Mouse (Mus musculus) hindbrain, postnatal 0 days (tissue): Measurements from ENCODE around the gene Akain1. TPM values are rescaled to one million over a fixed set of nuclear protein-coding genes. Genes with fewer than 3 reads are reported as not detected.

Source experiments
- ATAC-seq: fragments of 200-750 bp; cut with Nextera tagmentation; 2 replicates; pipeline ENCODE4 v1.8.0; 2017; ENCODE audit warnings: mild to moderate bottlenecking, moderate TSS enrichment, moderate library complexity
- DNase-seq: peaks from one replicate; pipeline ENCODE4 v3.0.0-alpha.2; 2015; ENCODE audit warnings: low spot score
- H3K27ac ChIP-seq: fragments of 300-500 bp; sonication (generic); 2 replicates; pipeline ENCODE4 v1.5.1; 2014; ENCODE audit warnings: mild to moderate bottlenecking
- H3K27me3 ChIP-seq: fragments of 300-500 bp; sonication (generic); 2 replicates; pipeline ENCODE4 v1.6.1; 2014; ENCODE audit warnings: low read length, mixed read lengths; ENCODE audit not compliant: insufficient read depth
- H3K36me3 ChIP-seq: fragments of 300-500 bp; sonication (generic); 2 replicates; pipeline ENCODE4 v1.6.1; 2014; ENCODE audit warnings: low read length, mixed read lengths; ENCODE audit not compliant: insufficient read depth
- H3K4me1 ChIP-seq: fragments of 300-500 bp; sonication (generic); 2 replicates; pipeline ENCODE4 v1.6.1; 2014; ENCODE audit warnings: antibody characterized with exemption, low read length, mixed read lengths; ENCODE audit not compliant: insufficient read depth
- H3K4me2 ChIP-seq: fragments of 300-500 bp; sonication (generic); 2 replicates; pipeline ENCODE4 v1.6.1; 2014; ENCODE audit warnings: low read depth, mild to moderate bottlenecking, low read length, moderate library complexity, mixed read lengths
- H3K4me3 ChIP-seq: fragments of 300-500 bp; sonication (generic); 2 replicates; pipeline ENCODE4 v1.5.1; 2014; ENCODE audit warnings: low read length
- H3K9ac ChIP-seq: fragments of 300-500 bp; sonication (generic); replicated peaks from 2 replicates; pipeline ENCODE4 v1.6.1; 2014; ENCODE audit warnings: mild to moderate bottlenecking, low read length, moderate library complexity, mixed read lengths
- H3K9me3 ChIP-seq: fragments of 300-500 bp; sonication (generic); 2 replicates; pipeline ENCODE4 v1.6.1; 2016; ENCODE audit warnings: low read length, mixed read lengths
- CTCF ChIP-seq: IDR thresholded peaks from 2 replicates; pipeline ENCODE4 v1.5.1; 2016; ENCODE audit warnings: antibody characterized with exemption, control low read depth, low read depth
- WGBS: fragments of 180-500 bp; shearing (Covaris S2); extraction: QIAGEN DNeasy Blood & Tissue Kit; methylation state at CpG from one replicate; pipeline ENCODE4 v1.1.7; 2014; 5-methylcytosine and 5-hydroxymethylcytosine counted together
- polyA plus RNA-seq: library from polyadenylated mRNA; unstranded; fragments of >200 nt; fragmentation: Nextera tagmentation; extraction: Ambion mirVana; gene quantifications from 2 replicates; pipeline ENCODE4 v1.2.1, GENCODE M21; 2015
- total RNA-seq: library from RNA; depleted of rRNA; stranded (reverse); fragments of >200 nt; gene quantifications from 2 replicates; pipeline ENCODE4 v1.2.3, GENCODE M21; 2014

Gene Akain1
- total and polyA plus RNA-seq, 2 experiments from 2014 or later: 2.3 TPM

DNA sequence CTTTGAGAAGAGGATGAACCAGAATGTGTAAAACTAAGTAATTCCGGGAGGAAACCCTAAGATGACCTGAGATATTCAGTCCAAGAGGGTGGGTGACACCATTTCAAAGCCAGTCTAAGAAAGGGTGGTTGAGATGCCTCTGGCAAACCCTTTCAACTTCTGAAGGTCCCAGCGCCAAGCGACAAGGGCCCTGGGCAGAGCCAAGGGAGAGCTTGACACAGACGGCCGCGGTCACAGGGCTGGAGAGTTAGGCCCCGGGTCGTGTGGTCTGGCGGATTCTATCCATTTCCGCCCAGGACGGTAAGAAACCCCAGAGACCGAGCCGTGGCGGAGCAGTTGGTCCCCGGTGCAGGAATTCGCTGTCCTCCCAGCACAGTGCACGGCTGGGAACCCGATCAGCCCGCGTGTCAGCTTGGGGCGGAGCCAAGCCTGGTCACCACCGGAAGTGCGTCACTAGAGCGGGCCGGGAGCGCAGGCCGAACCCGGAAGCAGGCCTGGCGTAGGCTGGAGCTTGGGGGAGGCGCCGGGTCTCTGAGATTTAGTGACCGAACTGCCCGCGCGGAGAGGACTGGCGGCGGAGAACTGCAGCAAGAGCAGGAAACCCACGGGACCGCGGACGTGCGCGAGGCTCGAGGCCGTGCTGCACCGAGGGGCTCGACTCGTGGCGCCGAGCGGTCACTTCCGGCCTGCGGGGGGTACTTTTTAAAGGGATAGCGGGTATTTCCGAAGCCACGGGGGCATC, 22.0 kb upstream of the Akain1 start:
- no peak for TF ChIP-seq CTCF
- DNase-seq: peak; percentile 97
- peak overlapping the region; percentile 84 for H3K9ac ChIP-seq
- WGBS: under 1% methylated on average over 56 of the region's 56 CpGs
- ATAC-seq: peak; percentile 100
- no peaks in the 10 kb centered on the region for H3K9me3 ChIP-seq
- no peaks in the 10 kb centered on the region for H3K4me1 ChIP-seq
- H3K4me3 ChIP-seq: peak overlapping the region; percentile 88
- H3K4me2 ChIP-seq: peak overlapping the region; percentile 92
- peak overlapping the region; percentile 99 for H3K27ac ChIP-seq
- H3K27me3 ChIP-seq: no peaks in the 10 kb centered on the region
- no peaks in the 10 kb centered on the region for H3K36me3 ChIP-seq

DNA sequence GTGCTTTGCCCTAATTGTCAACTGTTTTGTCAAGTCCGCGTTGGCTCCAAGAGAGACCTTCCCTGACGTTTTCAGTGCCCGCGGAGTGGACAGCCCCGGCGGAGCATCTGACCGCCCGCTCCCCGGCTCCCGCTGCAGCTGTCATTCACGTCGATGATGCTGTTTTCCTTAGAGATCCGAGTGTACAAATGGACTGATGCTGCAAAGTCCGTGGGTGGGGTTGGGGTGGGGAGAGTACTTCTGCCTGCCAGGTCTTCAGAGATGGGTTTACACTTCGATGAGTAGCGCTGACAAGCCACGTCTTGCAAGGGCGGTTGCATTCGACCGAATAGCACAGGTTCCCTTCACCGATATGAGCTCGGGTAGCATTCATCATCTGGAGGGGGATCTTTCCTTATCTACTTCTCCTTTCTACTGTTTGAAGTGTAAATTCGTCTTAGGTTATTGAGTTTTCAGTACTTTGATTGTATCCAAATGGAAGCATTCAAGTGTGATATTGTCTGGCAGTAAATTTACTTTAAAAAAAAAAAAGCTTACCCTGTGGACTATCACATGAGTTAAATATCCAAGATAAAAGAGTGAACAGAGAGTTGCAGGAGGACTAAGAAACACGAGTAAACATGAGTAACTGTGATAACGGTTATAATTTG, 21.3 kb upstream of the Akain1 start:
- TF ChIP-seq CTCF: no peak
- Histone ChIP-seq H3K9ac (peak overlapping the region; percentile 84), H3K27me3 (no peaks in the 10 kb centered on the region), H3K4me2 (peak overlapping the region; percentile 92), H3K36me3 (no peaks in the 10 kb centered on the region), H3K4me1 (no peaks in the 10 kb centered on the region), H3K9me3 (no peaks in the 10 kb centered on the region), H3K4me3 (peak overlapping the region; percentile 88), H3K27ac (peak overlapping the region; percentile 99)
- DNase-seq (no peak), ATAC-seq (peak; percentile 50)
- 4% methylated on average over 26 of the region's 26 CpGs for WGBS

DNA sequence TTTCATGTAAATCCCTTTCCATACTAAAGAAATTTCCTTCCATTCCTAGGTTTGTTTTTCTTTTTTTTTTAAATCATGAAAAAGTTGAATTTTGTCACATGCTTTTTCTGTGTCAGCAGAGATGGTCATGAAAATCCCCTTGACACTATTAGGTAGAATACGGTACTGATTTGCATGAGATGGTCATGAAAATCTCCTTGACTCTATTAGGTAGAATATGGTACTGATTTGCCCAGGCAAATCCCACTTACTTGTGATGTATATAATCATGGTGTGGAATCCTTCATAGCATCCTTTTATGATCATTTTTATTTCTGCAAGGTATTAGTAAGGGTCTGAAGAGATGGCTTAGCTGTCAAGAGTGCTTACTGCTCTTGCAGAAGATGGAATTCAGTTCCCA, 17.5 kb upstream of the Akain1 start:
- H3K4me3 ChIP-seq: no peak overlapping the region
- no peaks in the 10 kb centered on the region for H3K27me3 ChIP-seq
- DNase-seq (peak; percentile 68), ATAC-seq (no peak)
- H3K4me1 ChIP-seq: no peaks in the 10 kb centered on the region
- H3K9ac ChIP-seq: no peak overlapping the region
- no peaks in the 10 kb centered on the region for H3K36me3 ChIP-seq
- WGBS: 4% methylated on average over 1 of the region's 1 CpGs
- no peak overlapping the region for H3K4me2 ChIP-seq
- no peaks in the 10 kb centered on the region for H3K9me3 ChIP-seq
- TF ChIP-seq CTCF: no peak
- no peak overlapping the region for H3K27ac ChIP-seq

DNA sequence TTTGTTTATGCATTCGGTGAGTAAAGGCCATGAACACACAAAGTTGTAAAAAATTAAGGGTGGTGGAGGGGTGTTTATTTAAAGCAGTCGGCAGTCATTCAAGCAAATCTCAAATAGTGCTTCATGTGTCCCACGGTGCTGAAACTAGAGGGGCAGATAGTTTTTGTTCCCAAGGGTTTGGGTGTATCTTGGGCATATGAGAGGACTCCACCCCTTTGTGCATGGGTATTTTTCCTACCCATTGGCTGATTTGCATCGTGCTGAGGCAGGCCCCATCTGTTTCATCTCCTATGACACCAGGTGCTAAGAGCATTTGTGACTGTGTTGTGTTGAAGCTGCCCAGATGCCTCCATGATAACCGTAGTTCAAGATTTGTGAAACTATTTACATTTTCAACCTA, 1.3 kb upstream of the Akain1 start:
- Histone ChIP-seq H3K4me3 (no peak overlapping the region), H3K4me1 (no peaks in the 10 kb centered on the region), H3K9me3 (no peaks in the 10 kb centered on the region), H3K9ac (no peak overlapping the region), H3K4me2 (no peak overlapping the region), H3K27me3 (peaks cover 17% of the 10 kb centered on the region), H3K36me3 (no peaks in the 10 kb centered on the region), H3K27ac (no peak overlapping the region)
- ATAC-seq (no peak), DNase-seq (no peak)
- 71% methylated on average over 5 of the region's 5 CpGs for WGBS
- no peak for TF ChIP-seq CTCF

DNA sequence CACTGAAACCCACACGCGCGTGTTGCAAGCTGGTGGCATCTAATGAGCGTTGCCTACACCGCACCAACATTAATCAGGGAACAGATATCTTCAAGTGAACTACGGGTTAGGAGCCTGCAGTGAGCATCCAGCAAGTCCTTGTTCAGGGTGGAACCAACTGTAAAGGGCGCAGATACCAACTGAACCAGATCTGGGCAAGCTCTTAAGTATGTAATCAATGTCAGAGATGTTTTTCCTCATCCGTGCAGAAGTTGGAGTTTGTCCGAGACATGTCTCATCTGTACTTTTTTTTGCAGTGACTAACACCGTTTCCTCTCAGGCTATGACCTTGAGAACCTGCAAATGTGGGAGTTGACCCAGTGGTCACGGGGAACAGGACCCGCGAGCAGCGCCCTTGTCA, 640 bp upstream of the Akain1 start:
- no peaks in the 10 kb centered on the region for H3K36me3 ChIP-seq
- H3K4me2 ChIP-seq: peak overlapping the region; percentile 92
- H3K9ac ChIP-seq: no peak overlapping the region
- peaks cover 17% of the 10 kb centered on the region for H3K27me3 ChIP-seq
- DNase-seq: no peak
- 29% methylated on average over 14 of the region's 14 CpGs for WGBS
- ATAC-seq: no peak
- no peak overlapping the region for H3K27ac ChIP-seq
- H3K4me1 ChIP-seq: no peaks in the 10 kb centered on the region
- H3K4me3 ChIP-seq: peak overlapping the region; percentile 59
- H3K9me3 ChIP-seq: no peaks in the 10 kb centered on the region
- no peak for TF ChIP-seq CTCF

DNA sequence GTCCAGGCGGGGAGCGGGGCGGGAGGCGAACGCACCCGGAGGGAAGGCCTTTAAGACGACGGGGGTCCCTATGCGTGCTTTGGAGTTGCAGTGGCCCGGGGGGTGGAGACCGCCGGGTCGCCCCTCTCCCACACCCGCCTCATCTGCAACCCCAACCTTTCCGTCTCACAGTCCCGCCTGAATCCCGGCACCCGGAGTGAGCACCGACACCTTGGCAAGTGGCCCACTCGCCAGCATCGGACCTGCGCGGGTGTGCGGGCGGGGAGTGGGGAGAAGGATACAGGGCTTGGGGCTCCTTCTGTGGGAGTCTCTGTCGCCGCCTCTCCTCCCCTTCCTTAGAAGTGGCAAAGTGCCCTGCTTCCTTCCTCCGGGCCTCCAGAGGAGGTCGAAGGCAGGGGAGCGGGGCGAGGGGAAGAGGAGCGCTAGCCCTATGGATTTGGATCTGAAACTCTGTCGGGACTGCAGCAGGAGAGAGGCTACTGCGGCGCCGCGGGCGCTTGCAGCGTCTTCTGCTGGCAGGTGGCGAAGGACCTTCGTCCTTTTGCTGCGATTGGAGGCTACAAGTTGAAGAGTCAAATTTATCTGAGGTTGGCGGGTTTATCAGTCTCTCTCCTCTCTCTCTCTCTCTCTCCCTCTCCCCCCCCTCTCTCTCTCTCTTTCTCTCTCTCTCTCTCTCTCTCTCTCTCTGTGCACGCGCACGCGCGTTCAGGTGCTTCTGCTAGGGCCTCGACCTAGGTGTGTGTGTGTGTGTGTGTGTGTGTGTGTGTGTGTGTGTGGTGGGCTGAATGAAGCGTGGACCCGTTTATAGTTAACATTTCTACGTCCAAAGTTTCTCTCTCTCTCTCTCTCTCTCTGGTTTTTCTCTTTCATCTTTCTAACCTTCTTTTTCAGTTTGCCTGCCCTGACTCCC, 700 bp downstream of the Akain1 start:
- Histone ChIP-seq H3K4me1 (no peaks in the 10 kb centered on the region), H3K36me3 (no peaks in the 10 kb centered on the region), H3K4me3 (peak overlapping the region; percentile 59), H3K9me3 (no peaks in the 10 kb centered on the region), H3K9ac (peak overlapping the region; percentile 45), H3K27me3 (peaks cover 17% of the 10 kb centered on the region), H3K4me2 (peak overlapping the region; percentile 92), H3K27ac (no peak overlapping the region)
- peak; percentile 72 for ATAC-seq
- TF ChIP-seq CTCF: no peak
- under 1% methylated on average over 50 of the region's 52 CpGs for WGBS
- DNase-seq: peak; percentile 27
